Mouse (Mus musculus) limb, embryonic 14.5 days (tissue): Measurements from ENCODE around the gene Nudt19. TPM values are rescaled to one million over a fixed set of nuclear protein-coding genes. Genes with fewer than 3 reads are reported as not detected.

Source experiments
- ATAC-seq: fragments of 200-750 bp; cut with Nextera tagmentation; 2 replicates; pipeline ENCODE4 v1.8.0; 2017; ENCODE audit warnings: low read depth, moderate number of reproducible peaks, moderate TSS enrichment; ENCODE audit not compliant: low FRiP score
- DNase-seq: peaks from one replicate; pipeline ENCODE4 v3.0.0-alpha.2; 2015; ENCODE audit warnings: low spot score
- H3K27ac ChIP-seq: fragments of 300-500 bp; sonication (generic); replicated peaks from 2 replicates; pipeline ENCODE4 v1.5.1; 2014; ENCODE audit warnings: low read depth, mild to moderate bottlenecking, low read length, moderate library complexity, mixed read lengths
- H3K27me3 ChIP-seq: fragments of 300-500 bp; sonication (generic); 2 replicates; pipeline ENCODE4 v1.6.1; 2014; ENCODE audit warnings: low read length, mixed read lengths; ENCODE audit not compliant: control insufficient read depth, insufficient read depth
- H3K36me3 ChIP-seq: fragments of 300-500 bp; sonication (generic); 2 replicates; pipeline ENCODE4 v1.6.1; 2014; ENCODE audit warnings: mild to moderate bottlenecking, low read length, moderate library complexity, mixed read lengths; ENCODE audit not compliant: control insufficient read depth, insufficient read depth
- H3K4me1 ChIP-seq: fragments of 300-500 bp; sonication (generic); 2 replicates; pipeline ENCODE4 v1.6.1; 2014; ENCODE audit warnings: antibody characterized with exemption, low read length, mixed read lengths; ENCODE audit not compliant: control insufficient read depth, insufficient read depth
- H3K4me2 ChIP-seq: fragments of 300-500 bp; sonication (generic); replicated peaks from 2 replicates; pipeline ENCODE4 v1.6.1; 2014; ENCODE audit warnings: low read depth, mild to moderate bottlenecking, low read length, moderate library complexity; ENCODE audit not compliant: severe bottlenecking
- H3K4me3 ChIP-seq: fragments of 300-500 bp; sonication (generic); replicated peaks from 2 replicates; pipeline ENCODE4 v1.5.1; 2014; ENCODE audit warnings: low read length
- H3K9ac ChIP-seq: fragments of 300-500 bp; sonication (generic); 2 replicates; pipeline ENCODE4 v1.6.1; 2014; ENCODE audit warnings: mild to moderate bottlenecking, low read depth, low read length, moderate library complexity; ENCODE audit not compliant: severe bottlenecking
- H3K9me3 ChIP-seq: fragments of 300-500 bp; sonication (generic); 2 replicates; pipeline ENCODE4 v1.6.1; 2016; ENCODE audit warnings: low read length; ENCODE audit not compliant: control insufficient read depth
- POLR2A ChIP-seq: fragments of 200-500 bp; IDR thresholded peaks from 2 replicates; pipeline ENCODE4 v1.8.0; 2012; ENCODE audit warnings: inconsistent platforms, mild to moderate bottlenecking, moderate library complexity, borderline replicate concordance; ENCODE audit not compliant: insufficient read depth, insufficient read length; ENCODE audit errors: extremely low read depth
- WGBS: fragments of 180-500 bp; shearing (Covaris S2); extraction: QIAGEN DNeasy Blood & Tissue Kit; methylation state at CpG from one replicate; pipeline ENCODE4 v1.1.7; 2014; 5-methylcytosine and 5-hydroxymethylcytosine counted together
- polyA plus RNA-seq, 2 experiments: library from polyadenylated mRNA; depleted of rRNA in 1 of 2; stranded (reverse) in 1 of 2; unstranded in 1 of 2; fragments of >200 nt; fragmentation: Nextera tagmentation in 1 of 2; extraction: Ambion mirVana in 1 of 2; gene quantifications; 2 replicates each; pipeline versions ENCODE4 v1.2.1 to v1.2.3; 2012 to 2014

Gene Nudt19
- polyA plus RNA-seq, 2 experiments, result 25.8 to 49.0 TPM

GRCm38 (mm10) chr7:35556905-35557304, 801 bp upstream of the Nudt19 start:
- H3K27ac ChIP-seq, result no peak overlapping the region
- 89% methylated on average over 5 of the region's 5 CpGs for WGBS
- no peak overlapping the region for H3K4me2 ChIP-seq
- ATAC-seq (no peak), DNase-seq (no peak)
- no peaks in the 10 kb centered on the region for H3K36me3 ChIP-seq
- no peaks in the 10 kb centered on the region for H3K27me3 ChIP-seq
- H3K4me3 ChIP-seq, result no peak overlapping the region
- peaks cover 7% of the 10 kb centered on the region; the same call in 1 of the 2 replicates for H3K4me1 ChIP-seq
- no peak for TF ChIP-seq POLR2A
- H3K9me3 ChIP-seq, result no peaks in the 10 kb centered on the region
- H3K9ac ChIP-seq, result no peak overlapping the region

DNA sequence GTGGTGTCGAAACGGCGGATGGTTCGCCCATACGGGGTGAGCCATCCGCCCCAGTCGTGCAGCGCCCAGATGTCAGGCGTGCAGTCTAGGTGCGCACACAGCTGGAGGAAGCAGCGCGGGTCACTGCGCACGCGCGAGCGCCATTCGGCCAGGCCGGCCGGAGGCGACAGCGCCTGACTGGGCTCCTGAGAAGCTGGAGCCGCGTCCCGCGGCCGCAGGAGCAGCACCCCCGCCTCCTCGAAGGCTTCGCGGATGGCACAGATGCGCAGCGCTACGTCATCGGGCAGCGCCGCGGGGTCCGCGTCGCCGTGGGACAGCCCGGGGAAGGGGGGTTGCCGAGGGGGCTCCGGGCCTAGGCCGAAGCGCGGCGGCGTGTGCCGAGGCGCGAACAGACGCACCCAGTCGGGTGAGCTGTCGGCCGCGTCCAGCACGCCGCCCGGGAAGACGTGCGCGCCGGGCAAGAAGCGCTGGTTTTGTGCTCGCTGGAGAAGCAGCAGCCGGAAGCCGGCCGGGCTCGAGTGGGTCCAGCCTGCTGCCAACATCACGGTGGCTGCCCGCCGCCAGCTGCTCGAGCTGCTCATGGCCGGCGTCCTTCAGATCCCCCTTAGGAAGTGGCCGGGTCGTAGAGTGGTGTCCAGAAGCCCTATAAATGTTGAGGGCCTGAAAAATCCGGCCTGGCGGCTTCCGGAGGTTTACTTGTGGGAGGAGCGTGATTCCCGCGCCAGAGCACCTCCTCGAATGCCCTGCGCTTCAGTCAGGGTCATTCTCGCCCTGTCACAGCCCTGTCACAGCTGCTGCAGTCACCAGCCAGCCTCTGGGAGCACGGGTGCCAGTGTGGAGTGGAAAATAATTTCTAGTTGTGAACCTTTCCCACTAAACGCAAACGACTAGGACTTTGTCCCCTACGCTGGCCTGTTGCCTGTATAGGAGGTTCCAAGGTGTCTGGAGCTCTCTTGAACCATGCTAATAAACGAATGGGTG, 590 bp downstream of the Nudt19 start:
- H3K36me3 ChIP-seq, result peaks cover 8% of the 10 kb centered on the region; the same call in 1 of the 2 replicates
- WGBS, result under 1% methylated on average over 72 of the region's 93 CpGs
- TF ChIP-seq POLR2A, result peak; percentile 89
- peak overlapping the region; percentile 96 for H3K27ac ChIP-seq
- H3K4me1 ChIP-seq, result peaks cover 7% of the 10 kb centered on the region; the same call in 1 of the 2 replicates
- peak overlapping the region; percentile 95 for H3K9ac ChIP-seq
- H3K27me3 ChIP-seq, result no peaks in the 10 kb centered on the region
- peak; percentile 88 for DNase-seq
- H3K9me3 ChIP-seq, result no peaks in the 10 kb centered on the region
- H3K4me2 ChIP-seq, result peak overlapping the region; percentile 97
- ATAC-seq, result peak; percentile 91
- H3K4me3 ChIP-seq, result peak overlapping the region; percentile 80

GRCm38 (mm10) chr7:35554605-35555175, 1.4 kb downstream of the Nudt19 start:
- WGBS, result 4% methylated on average over 28 of the region's 28 CpGs
- peak; percentile 10 for DNase-seq

GRCm38 (mm10) chr7:35553751-35554604, 2.1 kb downstream of the Nudt19 start:
- DNase-seq (peak; percentile 25), ATAC-seq (no peak)
- Histone ChIP-seq H3K4me2 (peak overlapping the region; percentile 97), H3K9ac (no peak overlapping the region), H3K36me3 (peaks cover 8% of the 10 kb centered on the region; the same call in 1 of the 2 replicates), H3K27ac (no peak overlapping the region), H3K4me1 (peaks cover 7% of the 10 kb centered on the region; the same call in 1 of the 2 replicates), H3K9me3 (no peaks in the 10 kb centered on the region), H3K27me3 (no peaks in the 10 kb centered on the region), H3K4me3 (peak overlapping the region; percentile 80)
- no peak for TF ChIP-seq POLR2A
- WGBS, result 64% methylated on average over 10 of the region's 10 CpGs

More at GRCm38 (mm10) chr7:35554605-35555175, 1.4 kb downstream of the Nudt19 start:
- Histone ChIP-seq H3K36me3 (peaks cover 8% of the 10 kb centered on the region; the same call in 1 of the 2 replicates), H3K4me1 (peaks cover 7% of the 10 kb centered on the region; the same call in 1 of the 2 replicates), H3K4me3 (peak overlapping the region; percentile 80), H3K27me3 (no peaks in the 10 kb centered on the region), H3K27ac (peak overlapping the region; percentile 96), H3K4me2 (peak overlapping the region; percentile 97), H3K9ac (peak overlapping the region; percentile 95), H3K9me3 (no peaks in the 10 kb centered on the region)
- no peak for TF ChIP-seq POLR2A
- peak; percentile 23 for ATAC-seq
